Mouse (Mus musculus): Measurements from ENCODE around the gene Gpha2.

DNA sequence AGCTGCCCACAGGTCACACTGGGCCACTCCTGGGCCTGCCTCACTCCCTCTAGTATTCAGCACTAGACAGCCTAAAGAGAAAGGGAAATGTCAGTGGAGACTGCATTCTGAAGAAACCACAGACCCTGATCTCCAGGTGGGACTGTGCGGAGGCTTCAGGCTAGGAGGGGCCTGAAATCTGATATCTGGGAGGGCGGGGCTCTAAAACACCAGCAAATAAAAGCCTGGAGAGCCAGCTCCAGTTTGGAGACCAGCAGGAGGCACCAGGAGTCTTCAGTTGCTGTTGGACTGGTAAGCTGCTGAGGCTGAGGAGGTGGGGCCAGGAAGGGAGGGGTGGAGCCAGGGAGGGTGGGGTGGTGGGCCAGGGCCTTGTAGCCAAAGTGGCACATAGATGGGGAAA, at the start of gene Gpha2:
- TF ChIP-seq ZNF384 (IDR thresholded peaks at IDR 0.05; ENCODE audit: low read depth, low read length) (no peak), HCFC1 (IDR thresholded peaks at IDR 0.05; ENCODE audit: borderline replicate concordance, insufficient read depth, low read length) (no peak), MAFK (IDR thresholded peaks at IDR 0.05; ENCODE audit: insufficient read depth, low read depth, low read length) (no peak), CHD2 (IDR thresholded peaks at IDR 0.05; ENCODE audit: low read depth, low read length) (no peak)
